Mouse (Mus musculus) spleen, postnatal 4 days (tissue): Measurements from ENCODE around the gene Olfr1234.

Experiments used
- DNase-seq, 2 experiments: peaks; one replicate each; pipeline ENCODE4 v3.0.0; 2022; ENCODE audit warnings: low spot score in 2 of 2

Olfr1234 gene

GRCm38 (mm10) chr2:89364765-89365164 lies at the start of gene Olfr1234:
Gene Olfr1234, minus strand, starts transcription at chr2:89364865.
- DNase-seq: no peak

DNA sequence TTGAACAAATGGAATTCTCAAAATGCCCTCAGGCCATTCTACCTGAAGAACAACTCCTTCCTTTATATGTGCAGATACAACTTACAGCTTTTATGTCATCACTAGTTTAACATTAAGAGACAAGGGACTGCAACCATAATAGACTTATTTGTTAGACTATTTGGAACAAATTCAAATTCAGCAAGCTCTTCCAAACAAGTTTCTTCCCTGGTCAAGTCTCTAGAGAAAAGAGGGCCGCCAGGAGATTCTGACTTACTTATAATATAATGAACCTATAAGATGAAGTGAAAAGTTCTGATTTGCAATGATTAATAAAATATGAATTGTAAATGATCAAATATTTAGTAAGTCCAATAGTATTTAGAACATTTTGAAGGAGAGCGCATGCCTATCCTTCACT lies 44.9 kb upstream of the Olfr1234 start, which contains the start of gene Olfr1238:
TSS of gene Olfr1238 (minus strand) at position 101 of the 400 bp plus-strand sequence.
- no peak for DNase-seq

DNA sequence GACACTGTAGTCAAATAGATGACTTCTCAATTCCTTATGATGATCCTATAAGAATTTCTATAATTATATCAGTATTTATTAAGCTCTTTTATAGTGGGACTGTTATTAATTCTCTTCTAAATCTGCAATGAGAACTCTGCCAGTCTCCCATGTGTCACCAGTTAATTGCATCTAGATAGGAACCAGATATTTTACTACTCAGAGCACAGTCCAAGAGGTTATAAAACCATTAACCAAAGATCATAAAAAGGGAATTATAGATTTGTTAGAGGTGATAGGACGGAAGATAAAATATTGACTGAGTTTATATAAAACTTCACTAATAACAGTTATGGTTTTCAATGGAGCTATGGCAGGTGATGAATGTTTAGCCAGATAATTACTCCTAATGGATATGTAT lies 36.2 kb upstream of the Olfr1234 start:
- DNase-seq: no peak

DNA sequence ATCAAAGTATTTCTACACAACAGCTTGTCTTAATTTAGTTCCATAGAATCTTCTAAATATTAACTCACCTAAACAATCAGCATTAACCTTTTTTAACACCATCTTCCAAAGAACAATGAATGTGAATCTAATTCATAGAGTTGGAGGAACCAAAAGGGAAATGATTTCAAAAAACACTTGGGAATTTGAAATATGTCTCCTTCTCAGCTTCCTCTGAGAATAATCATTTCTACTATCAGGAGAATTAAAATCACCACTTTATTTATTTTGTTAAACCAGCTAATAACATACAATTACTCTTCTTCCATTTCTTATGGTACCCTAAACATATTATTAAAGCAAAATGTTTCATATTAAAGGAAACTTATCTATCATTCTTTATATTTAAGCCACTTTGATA lies 22.4 kb downstream of the Olfr1234 start, which contains the start of gene Olfr1233:
TSS of gene Olfr1233 (minus strand) at position 101 of the 400 bp plus-strand sequence.
- DNase-seq: no peak

GRCm38 (mm10) chr2:89329575-89329974 lies 35.1 kb downstream of the Olfr1234 start, which contains the start of gene Olfr1232:
Gene Olfr1232, minus strand, starts transcription at chr2:89329675.
- no peak for DNase-seq
